Mouse (Mus musculus): ENCODE data around the gene Gli3.

DNA sequence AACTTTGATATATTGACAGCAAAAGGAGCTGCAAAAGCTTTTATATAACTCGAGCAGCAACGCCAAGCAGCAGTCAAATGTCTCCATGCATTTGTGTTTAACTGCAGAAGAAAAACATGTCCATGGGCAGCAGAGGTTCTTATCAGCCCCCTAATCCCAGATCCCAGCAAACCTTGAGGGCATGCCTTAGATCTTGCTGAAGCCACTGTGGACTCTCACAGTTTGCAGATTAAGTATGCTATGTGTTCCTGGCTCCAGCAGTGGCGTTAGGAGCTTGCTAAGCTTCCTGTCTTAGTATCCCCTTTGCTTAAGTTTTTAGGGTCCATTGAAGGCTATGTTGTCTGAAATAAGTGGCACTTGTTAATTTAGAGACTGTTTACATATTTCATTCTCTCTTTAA is 4.4 kb downstream of the Gli3 start:
- TF ChIP-seq POLR2A (IDR thresholded peaks at IDR 0.05; ENCODE audit: control insufficient read depth, low read depth, low read length): no peak
- no peak for TF ChIP-seq CTCF (IDR thresholded peaks at IDR 0.05; ENCODE audit: control insufficient read depth, insufficient read depth, insufficient replicate concordance, low read depth, low read length)
